Mouse (Mus musculus): ENCODE results near the gene Neurod2. TPM values are rescaled to one million over a fixed set of nuclear protein-coding genes. Genes with fewer than 3 reads are reported as not detected.
A peak's percentile ranks its signal among the peaks of the same experiment; 100 is the strongest.

Gene Neurod2
- polyA plus RNA-seq, 1 experiment from 2014 or later, result not detected

GRCm38 (mm10) chr11:98289873-98290272, 39.6 kb downstream of the Neurod2 start:
- Histone ChIP-seq H3K9me3 (no peaks in the 10 kb centered on the region), H3K4me3 (no peak overlapping the region), H3K27me3 (replicated peaks; ENCODE audit: low read depth, poor library complexity, severe bottlenecking) (peaks cover 66% of the 10 kb centered on the region), H3K36me3 (replicated peaks) (no peaks in the 10 kb centered on the region), H3K4me1 (peaks cover 10% of the 10 kb centered on the region), H3K27ac (replicated peaks) (no peak overlapping the region)
- whole genome bisulfite sequencing, result 59% methylated on average over 13 of the region's 13 CpGs
- DNase-seq (ENCODE audit: low spot score), result no peak

- no peak overlapping the region for H3K27ac ChIP-seq (replicated peaks)
- DNase-seq (ENCODE audit: low spot score), result no peak
- 51% methylated on average over 7 of the region's 7 CpGs for WGBS
- H3K9me3 ChIP-seq, result no peaks in the 10 kb centered on the region
- no peaks in the 10 kb centered on the region for H3K36me3 ChIP-seq (replicated peaks)
- H3K4me1 ChIP-seq, result peaks cover 8% of the 10 kb centered on the region
- no peak overlapping the region for H3K4me3 ChIP-seq
- peaks cover 61% of the 10 kb centered on the region for H3K27me3 ChIP-seq (replicated peaks; ENCODE audit: low read depth, poor library complexity, severe bottlenecking)
These were observed 41.5 kb downstream of the Neurod2 start for GRCm38 (mm10) chr11:98287961-98288360.

GRCm38 (mm10) chr11:98287531-98287930, 41.9 kb downstream of the Neurod2 start:
- peaks cover 8% of the 10 kb centered on the region for H3K4me1 ChIP-seq
- no peaks in the 10 kb centered on the region for H3K36me3 ChIP-seq (replicated peaks)
- no peak overlapping the region for H3K27ac ChIP-seq (replicated peaks)
- no peaks in the 10 kb centered on the region for H3K9me3 ChIP-seq
- H3K4me3 ChIP-seq, result no peak overlapping the region
- H3K27me3 ChIP-seq (replicated peaks; ENCODE audit: low read depth, poor library complexity, severe bottlenecking), result peaks cover 63% of the 10 kb centered on the region
- 45% methylated on average over 5 of the region's 5 CpGs for WGBS
- no peak for DNase-seq (ENCODE audit: low spot score)

- peaks cover 8% of the 10 kb centered on the region for H3K4me1 ChIP-seq
- no peak overlapping the region for H3K27ac ChIP-seq (replicated peaks)
- no peak overlapping the region for H3K4me3 ChIP-seq
- no peaks in the 10 kb centered on the region for H3K9me3 ChIP-seq
- H3K27me3 ChIP-seq (replicated peaks; ENCODE audit: low read depth, poor library complexity, severe bottlenecking), result peaks cover 54% of the 10 kb centered on the region
- DNase-seq (ENCODE audit: low spot score), result no peak
- peaks cover 4% of the 10 kb centered on the region; the same call in 1 of the 2 replicates for H3K36me3 ChIP-seq (replicated peaks)
- WGBS, result 48% methylated on average over 2 of the region's 2 CpGs
These were observed 44.1 kb downstream of the Neurod2 start for GRCm38 (mm10) chr11:98285368-98285767.

DNA sequence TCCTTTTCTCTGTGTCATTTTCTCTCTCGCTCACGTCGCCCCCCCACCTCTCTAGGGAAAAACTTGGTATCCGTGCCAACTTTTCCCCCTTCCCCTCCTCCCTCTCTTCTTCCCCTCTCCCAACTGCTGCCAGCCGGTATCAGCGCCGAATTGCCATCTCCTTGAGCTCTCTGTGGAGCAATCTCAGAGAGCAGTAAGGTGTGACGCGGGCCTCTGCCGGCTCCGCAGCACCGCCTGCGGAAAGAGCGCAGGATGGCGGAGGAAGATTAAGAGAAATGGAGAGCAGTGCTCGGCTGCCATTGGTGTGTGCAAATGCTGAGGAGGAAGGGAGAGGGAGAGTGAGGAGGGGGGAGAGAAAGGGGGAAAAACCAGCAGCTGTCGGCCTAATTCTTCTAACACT, 45.2 kb downstream of the Neurod2 start:
- 4% methylated on average over 16 of the region's 17 CpGs for WGBS
- H3K27me3 ChIP-seq (replicated peaks; ENCODE audit: low read depth, poor library complexity, severe bottlenecking), result peaks cover 44% of the 10 kb centered on the region
- peak; percentile 43 for DNase-seq (ENCODE audit: low spot score)
- peaks cover 12% of the 10 kb centered on the region for H3K36me3 ChIP-seq (replicated peaks)
- no peak overlapping the region for H3K27ac ChIP-seq (replicated peaks)
- H3K4me1 ChIP-seq, result peaks cover 8% of the 10 kb centered on the region
- H3K9me3 ChIP-seq, result no peaks in the 10 kb centered on the region
- H3K4me3 ChIP-seq, result peak overlapping the region; percentile 46

- DNase-seq (ENCODE audit: low spot score), result no peak
- Histone ChIP-seq H3K9me3 (no peaks in the 10 kb centered on the region), H3K4me1 (peaks cover 8% of the 10 kb centered on the region), H3K27ac (replicated peaks) (no peak overlapping the region), H3K36me3 (replicated peaks) (peaks cover 17% of the 10 kb centered on the region), H3K4me3 (peak overlapping the region; percentile 46), H3K27me3 (replicated peaks; ENCODE audit: low read depth, poor library complexity, severe bottlenecking) (peaks cover 39% of the 10 kb centered on the region)
- 31% methylated on average over 9 of the region's 9 CpGs for WGBS
These were observed 45.7 kb downstream of the Neurod2 start for GRCm38 (mm10) chr11:98283740-98284139.

Other genes starting within 250 kb of the Neurod2 start
- gene Fbxl20, start 179.2 kb downstream of the Neurod2 start, polyA plus RNA-seq (2016; fragmentation: Nextera tagmentation; extraction: Ambion mirVana), result 23.0 and 26.7 TPM in 2 replicates
- 83.3 and 85.4 TPM in 2 replicates for gene Med1, start 136.4 kb downstream of the Neurod2 start, polyA plus RNA-seq (2016; fragmentation: Nextera tagmentation; extraction: Ambion mirVana)
- gene Cdk12, start 126.6 kb downstream of the Neurod2 start, polyA plus RNA-seq (2016; fragmentation: Nextera tagmentation; extraction: Ambion mirVana), result 12.7 and 13.0 TPM in 2 replicates
- gene Ppp1r1b, start 18.8 kb upstream of the Neurod2 start, polyA plus RNA-seq (2016; fragmentation: Nextera tagmentation; extraction: Ambion mirVana), result 0.26 and 0.30 TPM in 2 replicates
- 40.8 and 41.7 TPM in 2 replicates for gene Stard3, start 28.7 kb upstream of the Neurod2 start, polyA plus RNA-seq (2016; fragmentation: Nextera tagmentation; extraction: Ambion mirVana)
- not detected in 2 replicates for gene Tcap, start 54.2 kb upstream of the Neurod2 start, polyA plus RNA-seq (2016; fragmentation: Nextera tagmentation; extraction: Ambion mirVana)
- 0.17 and 0.30 TPM in 2 replicates for gene Pnmt, start 56.8 kb upstream of the Neurod2 start, polyA plus RNA-seq (2016; fragmentation: Nextera tagmentation; extraction: Ambion mirVana)
- 9.6 TPM in 2 replicates for gene Pgap3, start 70.8 kb upstream of the Neurod2 start, polyA plus RNA-seq (2016; fragmentation: Nextera tagmentation; extraction: Ambion mirVana)
- 27.5 and 29.5 TPM in 2 replicates for gene Erbb2, start 82.8 kb upstream of the Neurod2 start, polyA plus RNA-seq (2016; fragmentation: Nextera tagmentation; extraction: Ambion mirVana)
- gene Mien1, start 109.3 kb upstream of the Neurod2 start, polyA plus RNA-seq (2016; fragmentation: Nextera tagmentation; extraction: Ambion mirVana), result 83.5 and 85.9 TPM in 2 replicates
- 11.9 and 13.3 TPM in 2 replicates for gene Grb7, start 116.7 kb upstream of the Neurod2 start, polyA plus RNA-seq (2016; fragmentation: Nextera tagmentation; extraction: Ambion mirVana)
- 0.05 and 0.13 TPM in 2 replicates for gene Ikzf3, start 216.4 kb upstream of the Neurod2 start, polyA plus RNA-seq (2016; fragmentation: Nextera tagmentation; extraction: Ambion mirVana)
- 0.20 and 0.47 TPM in 2 replicates for gene Zpbp2, start 221.4 kb upstream of the Neurod2 start, polyA plus RNA-seq (2016; fragmentation: Nextera tagmentation; extraction: Ambion mirVana)

Data from embryonic facial prominence, embryonic 10.5 days (tissue).